Mouse (Mus musculus): ENCODE measurements around the gene Ocln. TPM values are rescaled to one million over a fixed set of nuclear protein-coding genes. Genes with fewer than 3 reads are reported as not detected.
"Not testable (repeated sequence)": the region's sequence is repeated elsewhere in the genome, so short reads cannot be mapped to it uniquely, and the experiment has no call there.

Ocln gene
- polyA plus RNA-seq, 1 experiment from 2014 or later, result 1.6 TPM

GRCm38 (mm10) chr13:100544220-100544662, 8.3 kb downstream of the Ocln start:
- DNase-seq (ENCODE audit: low spot score), result no peak

GRCm38 (mm10) chr13:100543011-100543767, 9.3 kb downstream of the Ocln start:
- DNase-seq (ENCODE audit: low spot score), result no peak

DNA sequence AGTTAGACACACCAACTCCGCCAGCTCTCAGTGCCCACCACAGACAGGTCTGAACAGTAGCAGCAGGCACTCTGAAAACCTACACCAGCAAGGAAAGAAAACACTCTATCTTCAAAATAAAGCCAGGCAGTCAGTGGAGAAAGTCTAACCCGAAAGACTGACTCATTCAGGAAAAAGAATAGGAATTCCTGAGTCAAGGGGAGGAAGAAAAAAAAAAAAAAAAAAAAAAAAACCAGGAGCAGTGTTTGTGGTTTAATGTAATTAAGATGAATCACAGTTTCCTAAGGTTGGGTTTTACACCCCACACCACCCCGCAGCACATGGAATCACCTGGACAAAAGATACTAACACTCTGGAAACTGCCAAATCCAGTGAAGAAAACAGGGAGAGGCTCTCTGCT, 16.4 kb downstream of the Ocln start:
- DNase-seq (ENCODE audit: low spot score), result no peak

GRCm38 (mm10) chr13:100532788-100533365, 19.6 kb downstream of the Ocln start:
- DNase-seq (ENCODE audit: low spot score), result no peak

- DNase-seq (ENCODE audit: low spot score), result no peak
Observed at GRCm38 (mm10) chr13:100526649-100527038, 25.9 kb downstream of the Ocln start.

- no peak for DNase-seq (ENCODE audit: low spot score)
Observed at GRCm38 (mm10) chr13:100525935-100526648, 26.4 kb downstream of the Ocln start.

DNA sequence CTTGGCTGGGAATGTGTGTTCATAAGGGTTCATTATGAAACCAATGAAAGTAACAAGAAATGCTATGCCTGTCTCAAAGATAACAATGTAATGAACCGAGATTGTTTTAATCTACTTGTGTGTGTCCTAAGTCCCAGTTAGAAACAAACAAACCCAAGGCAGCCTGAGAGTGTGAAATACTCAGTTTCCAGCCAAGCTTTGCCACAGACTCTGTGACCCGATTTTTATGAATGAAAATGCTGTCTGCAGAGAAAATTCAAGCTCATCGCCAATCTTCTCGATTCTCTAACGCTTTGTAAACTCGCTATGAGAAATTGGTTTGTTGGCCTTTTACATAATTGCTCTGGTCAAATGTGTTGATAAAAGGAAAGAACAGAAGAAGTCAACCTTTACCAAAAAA, 27.6 kb downstream of the Ocln start:
- DNase-seq (ENCODE audit: low spot score), result no peak

DNA sequence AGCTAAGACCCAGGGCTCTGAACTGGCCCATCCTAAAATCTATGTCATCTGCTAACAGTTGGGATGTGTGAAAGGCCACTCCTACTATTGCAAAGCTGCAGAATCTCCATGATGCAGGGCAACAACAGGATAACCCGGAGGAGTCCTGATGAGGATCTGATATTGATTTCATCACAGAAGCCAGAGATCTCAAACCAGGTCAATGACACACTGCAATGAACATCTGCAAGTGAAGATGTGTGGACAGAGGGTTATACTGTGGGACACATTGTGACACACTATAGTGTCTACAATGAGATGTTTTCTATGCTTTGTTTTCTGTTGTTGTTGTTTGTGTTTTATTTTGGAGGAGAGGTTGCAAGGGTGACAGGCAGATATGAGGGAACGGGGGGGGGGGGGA, 28.8 kb downstream of the Ocln start:
- DNase-seq (ENCODE audit: low spot score), result no peak

GRCm38 (mm10) chr13:100521724-100522591, 30.6 kb downstream of the Ocln start:
- no peak for DNase-seq (ENCODE audit: low spot score)

GRCm38 (mm10) chr13:100519162-100519561, 33.4 kb downstream of the Ocln start:
- no peak for DNase-seq (ENCODE audit: low spot score)

DNA sequence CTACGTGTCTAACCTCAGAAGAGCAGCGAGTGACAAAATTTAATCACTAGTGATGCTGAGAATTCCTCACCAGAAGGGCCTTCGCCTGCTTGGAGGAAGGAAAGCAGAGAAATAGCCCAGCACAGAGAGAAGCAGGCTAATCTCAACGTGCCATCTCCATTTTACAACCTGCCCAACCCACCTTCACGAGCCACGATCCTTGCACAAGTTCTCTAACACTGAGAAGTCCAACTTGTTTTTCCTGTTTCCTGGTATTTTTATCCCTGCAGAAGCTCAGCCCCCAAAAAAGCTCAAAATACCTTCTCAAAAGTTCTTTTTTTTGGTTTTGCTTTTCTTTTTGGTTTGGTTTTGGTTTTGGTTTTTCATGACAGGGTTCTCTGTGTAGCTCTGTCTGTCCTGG, 34.3 kb downstream of the Ocln start:
- DNase-seq (ENCODE audit: low spot score), result no peak

DNA sequence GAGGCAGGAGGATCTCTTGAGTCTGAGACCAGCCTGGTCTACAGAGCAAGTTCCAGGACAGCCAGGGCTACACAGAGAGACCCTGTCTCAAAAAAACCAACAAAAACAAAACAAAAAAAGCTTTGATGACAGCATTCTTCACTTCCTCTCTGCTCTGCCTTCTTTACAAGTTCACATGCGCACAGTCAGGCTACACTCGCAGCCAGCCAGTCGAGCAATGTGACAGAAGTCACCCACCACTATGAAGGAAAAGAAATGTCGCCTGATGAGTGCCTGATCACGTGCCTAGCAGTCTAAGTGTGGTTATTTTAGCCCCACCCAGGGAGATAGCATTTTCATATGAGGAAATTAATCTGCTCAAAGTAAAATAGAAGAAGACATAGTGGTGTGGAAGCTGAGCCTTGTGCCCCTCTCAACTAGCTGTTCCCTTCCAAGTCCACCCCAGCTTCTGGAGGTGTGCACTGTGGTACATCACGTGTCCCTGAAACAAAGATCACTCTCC, 34.8 kb downstream of the Ocln start:
- DNase-seq (ENCODE audit: low spot score), result no peak

DNA sequence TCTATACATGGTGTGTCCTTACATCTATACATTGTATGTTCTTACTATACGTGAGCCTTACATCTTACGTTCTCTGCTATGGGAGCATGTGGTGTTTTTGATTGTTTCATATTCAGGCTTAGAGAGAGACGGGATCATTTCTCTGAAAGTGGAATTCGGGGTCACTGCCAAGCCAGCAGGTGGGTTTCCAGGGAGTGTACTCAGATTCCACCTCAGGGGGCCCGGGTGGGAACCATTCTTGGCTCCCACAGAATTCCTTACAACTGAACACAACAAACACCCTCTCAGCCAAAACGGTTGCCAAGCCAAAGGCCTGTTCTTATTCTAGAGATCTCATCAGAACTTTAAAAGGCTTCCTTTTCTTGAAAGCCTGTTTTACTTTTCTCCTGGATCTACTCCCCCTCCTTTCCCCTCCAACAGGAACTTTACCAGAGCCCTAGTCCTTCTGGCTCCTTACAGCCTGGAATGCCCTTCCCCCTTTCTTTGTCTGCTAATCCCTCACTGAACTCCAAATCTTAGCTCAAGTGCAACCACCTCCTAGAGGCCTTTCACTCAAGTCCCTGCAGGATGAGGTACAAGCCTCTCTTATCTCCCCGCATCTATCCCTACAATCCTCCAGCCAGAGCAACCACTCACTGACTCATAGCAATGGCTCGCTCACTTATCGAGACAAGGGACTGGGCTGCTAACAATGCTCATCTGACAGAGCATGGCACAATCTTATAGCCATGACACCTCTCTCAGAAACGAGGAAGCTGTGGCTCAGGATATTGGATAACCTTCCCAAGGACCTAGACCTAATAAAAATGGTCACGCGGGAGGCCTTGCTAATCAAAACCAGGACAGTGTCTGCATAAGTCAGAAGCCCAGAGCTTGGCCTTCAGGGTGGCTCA, 36.1 kb downstream of the Ocln start:
- no peak for DNase-seq (ENCODE audit: low spot score)

GRCm38 (mm10) chr13:100512792-100513191, 39.7 kb downstream of the Ocln start:
- no peak for DNase-seq (ENCODE audit: low spot score)

DNA sequence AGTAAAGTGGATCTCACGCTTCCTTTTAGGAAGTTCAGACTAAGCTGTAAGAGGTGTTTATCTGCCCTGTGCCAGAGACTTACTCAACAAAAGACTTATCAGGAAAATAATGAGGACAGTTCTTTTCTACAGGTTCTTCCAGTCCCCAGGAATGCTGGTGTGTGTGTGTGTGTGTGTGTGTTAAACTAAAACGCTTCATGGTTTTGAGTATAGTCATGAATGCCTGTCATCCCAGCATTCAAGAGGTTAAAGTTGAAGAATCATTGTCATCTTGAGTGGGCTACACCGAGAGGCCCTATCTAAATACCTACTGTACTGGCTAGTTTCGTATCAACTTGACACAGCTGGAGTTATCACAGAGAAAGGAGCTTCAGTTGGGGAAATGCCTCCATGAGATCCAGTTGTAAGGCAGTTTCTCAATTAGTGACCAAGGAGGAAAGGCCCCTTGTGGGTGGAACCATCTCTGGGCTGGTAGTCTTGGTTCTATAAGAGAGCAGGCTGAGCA, 40.6 kb downstream of the Ocln start:
- DNase-seq (ENCODE audit: low spot score), result no peak

DNA sequence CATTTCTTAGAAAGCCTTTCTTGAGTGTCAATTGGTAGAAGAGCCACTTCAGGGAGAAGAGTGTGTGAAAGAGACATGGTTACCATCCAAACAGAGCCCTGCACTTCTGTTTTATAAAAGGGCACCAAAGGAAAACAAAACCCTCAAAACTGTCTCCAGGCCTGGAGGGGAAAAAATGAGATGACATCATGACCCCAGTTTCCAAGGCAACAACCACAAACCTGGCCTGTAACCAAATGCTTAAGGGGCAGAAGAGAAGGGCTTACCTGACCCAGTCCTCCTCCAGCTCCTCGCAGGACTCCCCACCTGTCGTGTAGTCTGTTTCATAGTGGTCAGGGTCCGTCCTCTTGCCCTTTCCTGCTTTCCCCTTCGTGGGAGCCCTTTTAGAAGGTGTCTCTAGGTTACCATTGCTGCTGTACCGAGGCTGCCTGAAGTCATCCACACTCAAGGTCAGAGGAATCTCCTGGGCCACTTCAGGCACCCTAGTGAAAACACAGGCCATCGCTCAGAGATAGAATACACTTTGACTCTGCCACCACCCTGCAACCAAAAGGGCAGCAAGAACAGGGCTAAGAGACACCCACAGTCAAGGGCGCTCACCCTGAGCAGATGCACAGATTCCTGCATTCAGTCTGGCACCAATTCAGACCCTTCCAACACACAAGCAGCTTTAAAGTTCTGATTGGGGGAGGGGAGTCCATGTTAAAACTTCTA, 41.2 kb downstream of the Ocln start:
- no peak for DNase-seq (ENCODE audit: low spot score)

DNA sequence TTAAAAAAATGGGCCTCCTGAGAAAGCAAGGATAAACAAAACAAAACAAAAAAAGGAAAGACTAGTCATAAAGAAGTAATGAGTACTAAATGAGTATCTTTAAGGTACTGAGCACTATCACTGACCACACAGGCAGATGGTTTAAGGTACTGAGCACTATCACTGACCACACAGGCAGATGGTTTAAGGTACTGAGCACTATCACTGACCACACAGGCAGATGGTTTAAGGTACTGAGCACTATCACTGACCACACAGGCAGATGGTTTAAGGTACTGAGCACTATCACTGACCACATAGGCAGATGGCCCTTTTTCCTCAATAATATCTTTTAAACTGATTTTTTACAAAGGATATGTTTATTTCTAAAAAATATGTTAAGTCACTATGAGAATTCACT, 52.9 kb downstream of the Ocln start:
- not testable (repeated sequence) for DNase-seq (ENCODE audit: low spot score)

DNA sequence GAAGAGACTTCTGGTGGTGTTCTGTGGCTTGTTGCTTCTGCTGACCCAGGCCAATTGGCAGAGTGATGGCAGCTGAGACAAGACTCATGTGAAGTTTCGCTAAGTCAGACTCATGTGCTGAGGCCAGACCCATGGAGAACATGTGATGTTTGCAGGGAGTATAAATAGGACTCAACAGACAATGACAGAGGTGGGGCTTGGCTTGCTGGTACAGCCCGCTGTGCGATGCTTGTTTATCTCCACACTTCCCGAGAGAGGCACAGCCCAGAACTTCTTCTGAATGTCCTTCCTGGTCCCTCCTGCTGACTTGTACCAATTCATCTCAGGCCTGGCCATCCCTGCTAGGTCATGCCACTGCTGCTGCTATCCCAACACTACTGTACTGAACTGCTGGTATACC, 57.2 kb downstream of the Ocln start:
- DNase-seq (ENCODE audit: low spot score), result no peak

- DNase-seq (ENCODE audit: low spot score), result not testable (repeated sequence)
Observed at GRCm38 (mm10) chr13:100494370-100494769, 58.1 kb downstream of the Ocln start.
